Mouse (Mus musculus): ENCODE data around the gene Ltbp2.

GRCm38 (mm10) chr12:84790853-84791252, 85.5 kb downstream of the Ltbp2 start:
- TF ChIP-seq CTCF (IDR thresholded peaks at IDR 0.05; ENCODE audit: insufficient read depth, low read depth, low read length) (no peak), POLR2A (IDR thresholded peaks at IDR 0.05; ENCODE audit: insufficient read depth, low read depth, low read length) (no peak)

Measured in olfactory bulb, adult 2 months (tissue).